Mouse (Mus musculus): ENCODE measurements around the gene Gpr179.

- TF ChIP-seq CTCF (IDR thresholded peaks at IDR 0.05; ENCODE audit: low read depth, low read length) (no peak), POLR2A (IDR thresholded peaks at IDR 0.05; ENCODE audit: extremely low read depth, insufficient read depth, low read length) (no peak)
These were observed 30.7 kb downstream of the Gpr179 start for GRCm38 (mm10) chr11:97321197-97321596.
